Mouse (Mus musculus) left cerebral cortex, adult 9 months (tissue): Measurements from ENCODE around the gene Tex52.
"Not testable (repeated sequence)": the region's sequence is repeated elsewhere in the genome, so short reads cannot be mapped to it uniquely, and the experiment has no call there.

ENCODE experiments used
- DNase-seq, 2 experiments: peaks; one replicate each; pipeline ENCODE4 v3.0.0; 2022; ENCODE audit warnings: low spot score in 2 of 2

Tex52 gene

GRCm38 (mm10) chr6:128380594-128381167 is 5.4 kb downstream of the Tex52 start:
- DNase-seq, result not testable (repeated sequence)

GRCm38 (mm10) chr6:128381254-128381653 is 6.0 kb downstream of the Tex52 start:
- no peak for DNase-seq

- DNase-seq, result no peak
Measured at GRCm38 (mm10) chr6:128383752-128384151, 8.5 kb downstream of the Tex52 start.

GRCm38 (mm10) chr6:128385026-128385425 is 9.8 kb downstream of the Tex52 start:
- no peak for DNase-seq

- DNase-seq, result no peak
Measured at GRCm38 (mm10) chr6:128389185-128389584, 13.9 kb downstream of the Tex52 start.

- no peak for DNase-seq
Measured at GRCm38 (mm10) chr6:128390683-128391082, 15.4 kb downstream of the Tex52 start.

GRCm38 (mm10) chr6:128397574-128398261 is 22.5 kb downstream of the Tex52 start:
- no peak for DNase-seq

- no peak for DNase-seq
Measured at GRCm38 (mm10) chr6:128398996-128399395, 23.7 kb downstream of the Tex52 start, which contains the start of gene Nrip2. Nrip2 (plus strand) TSS chr6:128399296.

- DNase-seq, result peak in 1 of 2 experiments; percentile 44
Measured at GRCm38 (mm10) chr6:128399421-128400185, 24.3 kb downstream of the Tex52 start.

GRCm38 (mm10) chr6:128404708-128405107 is 29.5 kb downstream of the Tex52 start:
- no peak for DNase-seq

GRCm38 (mm10) chr6:128408544-128409125 is 33.4 kb downstream of the Tex52 start:
- no peak for DNase-seq

GRCm38 (mm10) chr6:128410305-128410704 is 35.0 kb downstream of the Tex52 start:
- no peak for DNase-seq

- DNase-seq, result peak in 1 of 2 experiments; percentile 91
Measured at GRCm38 (mm10) chr6:128411115-128411514, 35.9 kb downstream of the Tex52 start.

- no peak for DNase-seq
Measured at GRCm38 (mm10) chr6:128416169-128416568, 40.9 kb downstream of the Tex52 start.

- DNase-seq, result no peak
Measured at GRCm38 (mm10) chr6:128418076-128418475, 42.8 kb downstream of the Tex52 start.

- peak in 1 of 2 experiments; percentile 54 for DNase-seq
Measured at GRCm38 (mm10) chr6:128421036-128421435, 45.8 kb downstream of the Tex52 start.

- DNase-seq, result no peak
Measured at GRCm38 (mm10) chr6:128421480-128421879, 46.2 kb downstream of the Tex52 start.

- peak in 1 of 2 experiments; percentile 36 for DNase-seq
Measured at GRCm38 (mm10) chr6:128423496-128424268, 48.4 kb downstream of the Tex52 start.

GRCm38 (mm10) chr6:128424269-128425019 is 49.2 kb downstream of the Tex52 start, which contains the start of gene Itfg2:
Itfg2 (minus strand) TSS chr6:128424931.
- peak; percentile 90 to 97 for DNase-seq

- no peak for DNase-seq
Measured at GRCm38 (mm10) chr6:128425046-128425445, 49.8 kb downstream of the Tex52 start.

GRCm38 (mm10) chr6:128427571-128427970 is 52.3 kb downstream of the Tex52 start:
- DNase-seq, result no peak
